Mouse (Mus musculus) cortical plate, adult 2 months (tissue): ENCODE measurements around the gene 4933407L21Rik.
A peak's percentile ranks its signal among the peaks of the same experiment; 100 is the strongest.

Source experiments
- CTCF ChIP-seq: fragments of 200-500 bp; IDR thresholded peaks from 2 replicates; pipeline ENCODE4 v1.5.1; 2011; ENCODE audit warnings: mild to moderate bottlenecking, control low read depth, low read length; ENCODE audit not compliant: insufficient read depth; ENCODE audit errors: extremely low read depth
- POLR2A ChIP-seq: fragments of 200-500 bp; IDR thresholded peaks from 2 replicates; pipeline ENCODE4 v1.6.1; 2011; ENCODE audit warnings: mild to moderate bottlenecking, low read length, control low read depth; ENCODE audit not compliant: insufficient read depth; ENCODE audit errors: extremely low read depth

- TF ChIP-seq CTCF (peak; percentile 39; the same call in 1 of the 2 replicates), POLR2A (peak; percentile 27; the same call in 1 of the 2 replicates)
These were observed 32.9 kb upstream of the 4933407L21Rik start for GRCm38 (mm10) chr1:85895391-85895837.
